Mouse (Mus musculus): Measurements from ENCODE around the gene Tldc2. TPM values are rescaled to one million over a fixed set of nuclear protein-coding genes. Genes with fewer than 3 reads are reported as not detected.

Tldc2 gene
- polyA plus RNA-seq, 1 experiment from 2014 or later: not detected

DNA sequence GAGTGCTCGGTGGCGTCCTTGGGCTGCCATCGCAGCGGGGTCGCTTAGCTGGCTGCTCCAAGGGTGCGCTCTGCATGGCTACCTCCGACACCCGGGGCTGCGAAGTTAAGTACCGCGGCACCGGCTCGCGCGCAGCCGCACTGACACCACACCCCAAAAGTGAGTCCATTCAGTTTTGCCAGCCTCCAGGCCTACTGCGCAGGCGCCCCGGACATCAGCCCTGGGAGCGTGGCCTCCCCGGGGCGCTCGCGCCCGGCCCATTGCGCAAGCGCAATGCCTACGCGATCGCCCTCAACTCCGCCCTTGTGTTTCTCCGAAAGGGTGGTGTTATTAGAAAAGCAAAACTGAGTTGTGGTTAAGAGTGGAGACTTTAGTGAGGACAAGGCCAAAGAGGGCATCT is 48.2 kb downstream of the Tldc2 start, which contains the start of gene Samhd1:
Gene Samhd1 (minus strand): TSS at position 252 of the 400 bp plus-strand sequence.
- Histone ChIP-seq H3K9me3 (replicated peaks) (peaks cover 5% of the 10 kb centered on the region; the same call in 1 of the 2 replicates), H3K4me1 (peaks cover 15% of the 10 kb centered on the region), H3K4me3 (peak within 1 kb of the TSS; percentile 85), H3K27me3 (ENCODE audit: low read depth, poor library complexity, severe bottlenecking) (no peaks in the 10 kb centered on the region), H3K27ac (replicated peaks) (peak within 1 kb of the TSS; percentile 87), H3K36me3 (no peaks in the 10 kb centered on the region)
- peak; percentile 92 for DNase-seq (ENCODE audit: low spot score)
- WGBS: under 1% methylated on average over 32 of the region's 32 CpGs

DNA sequence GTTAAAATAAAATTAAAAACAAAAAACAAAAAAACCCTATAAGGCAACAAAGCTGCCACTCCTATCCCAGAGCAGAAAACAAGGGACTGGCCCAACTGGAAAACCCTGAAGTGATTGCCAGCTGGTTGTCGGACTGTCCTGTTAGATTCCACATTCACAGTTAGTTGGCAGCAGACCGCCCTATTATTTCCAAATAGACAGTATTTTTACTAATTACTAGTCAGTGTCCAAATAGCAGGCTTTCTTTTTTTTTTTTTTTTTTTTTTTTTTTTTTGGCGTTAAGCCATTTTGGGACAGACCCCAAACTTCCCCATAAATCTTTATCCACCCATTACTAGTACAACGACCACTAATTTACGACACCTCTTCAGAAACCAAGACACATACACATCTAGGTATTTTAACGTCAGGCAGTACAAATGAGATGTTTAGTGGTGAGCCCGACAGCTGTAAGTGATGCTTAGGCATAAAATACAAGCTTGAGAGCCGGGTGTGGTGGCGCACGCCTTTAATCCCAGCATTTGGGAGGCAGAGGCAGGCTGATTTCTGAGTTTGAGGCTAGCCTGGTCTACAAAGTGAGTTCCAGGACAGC is 48.8 kb downstream of the Tldc2 start:
- Histone ChIP-seq H3K4me1 (peaks cover 15% of the 10 kb centered on the region), H3K4me3 (peak overlapping the region; percentile 85), H3K27ac (replicated peaks) (peak overlapping the region; percentile 87), H3K9me3 (replicated peaks) (peaks cover 11% of the 10 kb centered on the region; the same call in 1 of the 2 replicates), H3K27me3 (ENCODE audit: low read depth, poor library complexity, severe bottlenecking) (no peaks in the 10 kb centered on the region), H3K36me3 (no peaks in the 10 kb centered on the region)
- 88% methylated on average over 10 of the region's 10 CpGs for WGBS
- no peak for DNase-seq (ENCODE audit: low spot score)

DNA sequence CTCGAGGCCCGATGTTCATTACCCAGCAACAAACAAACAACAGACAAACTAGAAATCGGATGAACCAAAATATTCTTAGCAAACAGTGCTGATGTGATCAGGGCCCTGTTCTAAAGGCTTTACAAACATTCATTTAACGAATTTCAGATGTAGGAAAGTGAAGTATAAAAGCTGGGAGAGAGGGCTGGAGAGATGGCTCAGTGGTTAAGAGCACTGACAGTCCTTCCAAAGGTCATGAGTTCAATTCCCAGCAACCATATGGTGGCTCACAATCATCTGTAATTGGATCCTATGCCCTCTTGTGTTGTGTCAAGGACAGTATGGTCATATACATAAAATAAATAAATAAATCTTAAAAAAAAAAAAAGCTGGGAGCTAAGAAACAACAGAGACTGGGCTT is 49.3 kb downstream of the Tldc2 start:
- peaks cover 15% of the 10 kb centered on the region for H3K4me1 ChIP-seq
- H3K36me3 ChIP-seq: no peaks in the 10 kb centered on the region
- DNase-seq (ENCODE audit: low spot score): no peak
- WGBS: 86% methylated on average over 4 of the region's 4 CpGs
- H3K4me3 ChIP-seq: no peak overlapping the region
- no peaks in the 10 kb centered on the region for H3K27me3 ChIP-seq (ENCODE audit: low read depth, poor library complexity, severe bottlenecking)
- H3K9me3 ChIP-seq (replicated peaks): peaks cover 14% of the 10 kb centered on the region; the same call in 1 of the 2 replicates
- H3K27ac ChIP-seq (replicated peaks): no peak overlapping the region

DNA sequence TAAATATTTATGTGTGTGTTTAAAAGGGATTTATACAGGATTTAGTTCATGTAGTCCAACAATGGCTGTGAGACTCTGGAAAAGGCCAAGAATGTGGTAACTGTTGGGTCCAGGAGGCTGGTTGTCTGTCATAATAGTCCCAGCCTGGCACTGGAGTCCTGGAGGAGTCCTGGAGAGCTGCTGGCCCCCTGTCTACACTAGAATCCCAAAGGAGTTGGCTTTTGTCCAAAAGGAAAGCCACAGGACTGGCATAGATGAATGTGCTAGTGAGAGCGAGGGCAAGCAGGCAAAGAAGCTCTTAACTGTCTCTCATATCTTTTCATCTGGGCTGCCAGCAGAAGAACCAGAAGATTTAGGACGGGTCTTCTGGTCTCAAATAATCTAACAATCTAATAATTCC is 49.8 kb downstream of the Tldc2 start:
- Histone ChIP-seq H3K36me3 (no peaks in the 10 kb centered on the region), H3K4me3 (no peak overlapping the region), H3K27ac (replicated peaks) (no peak overlapping the region), H3K27me3 (ENCODE audit: low read depth, poor library complexity, severe bottlenecking) (no peaks in the 10 kb centered on the region), H3K4me1 (peaks cover 15% of the 10 kb centered on the region), H3K9me3 (replicated peaks) (peaks cover 14% of the 10 kb centered on the region; the same call in 1 of the 2 replicates)
- DNase-seq (ENCODE audit: low spot score): no peak
- 87% methylated on average over 2 of the region's 2 CpGs for WGBS

DNA sequence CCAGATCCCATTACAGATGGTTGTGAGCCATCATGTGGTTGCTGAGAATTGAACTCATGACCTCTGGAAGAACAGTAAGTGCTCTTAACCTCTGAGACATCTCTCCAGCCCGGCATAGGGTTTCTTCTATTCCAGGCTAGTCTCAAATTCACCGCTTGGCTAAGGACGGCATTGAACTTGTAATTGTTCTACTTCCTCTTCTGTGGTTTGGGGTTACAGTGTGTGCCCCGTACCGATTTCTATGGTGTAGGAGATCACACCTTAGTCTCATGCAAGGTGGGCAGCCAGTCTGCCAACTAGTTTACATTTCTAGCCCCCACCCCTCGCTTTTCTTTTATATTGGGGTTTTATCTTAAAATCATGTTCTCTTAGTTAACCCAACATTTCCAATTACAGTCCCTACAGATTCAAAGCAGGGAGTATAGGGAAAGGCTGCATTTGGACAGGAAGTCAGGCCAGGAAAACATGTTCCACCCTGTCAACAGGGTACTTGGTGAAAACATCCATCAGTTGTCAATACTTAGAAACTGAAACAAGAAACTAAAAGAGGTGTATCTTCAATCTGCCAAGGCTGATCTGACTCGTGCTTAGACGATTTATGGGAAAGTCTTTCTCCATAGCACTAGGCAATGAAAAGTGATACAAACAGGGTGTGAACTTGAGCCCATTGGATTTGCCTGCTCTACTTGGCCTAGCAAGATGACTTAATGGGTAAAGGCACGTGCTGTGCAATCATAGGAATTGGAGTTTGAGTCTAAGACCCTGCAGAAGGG is 51.3 kb downstream of the Tldc2 start:
- Histone ChIP-seq H3K4me1 (peaks cover 15% of the 10 kb centered on the region), H3K9me3 (replicated peaks) (peaks cover 14% of the 10 kb centered on the region; the same call in 1 of the 2 replicates), H3K27me3 (ENCODE audit: low read depth, poor library complexity, severe bottlenecking) (no peaks in the 10 kb centered on the region), H3K36me3 (no peaks in the 10 kb centered on the region), H3K27ac (replicated peaks) (no peak overlapping the region), H3K4me3 (no peak overlapping the region)
- WGBS: 95% methylated on average over 9 of the region's 9 CpGs
- DNase-seq (ENCODE audit: low spot score): no peak

DNA sequence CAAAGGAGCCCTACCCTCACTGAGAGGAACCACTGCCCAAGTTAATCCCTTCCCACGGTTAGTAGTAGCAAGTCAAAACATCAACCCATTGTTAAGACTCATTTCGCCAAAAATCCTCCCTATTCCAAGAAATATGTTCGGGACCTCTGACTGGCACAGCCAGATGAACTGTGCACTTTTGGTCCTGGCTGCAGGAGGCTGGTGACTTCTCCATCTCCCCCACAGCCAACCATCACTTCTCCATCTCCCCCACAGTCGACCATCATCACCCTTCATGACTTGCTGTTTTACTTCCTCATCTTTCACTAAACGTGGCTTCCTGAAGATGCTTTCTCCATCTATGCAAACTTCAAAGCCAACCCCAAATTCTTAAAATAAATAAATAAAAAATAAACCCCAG is 52.0 kb downstream of the Tldc2 start:
- Histone ChIP-seq H3K4me1 (peaks cover 12% of the 10 kb centered on the region), H3K27me3 (ENCODE audit: low read depth, poor library complexity, severe bottlenecking) (no peaks in the 10 kb centered on the region), H3K9me3 (replicated peaks) (peaks cover 14% of the 10 kb centered on the region; the same call in 1 of the 2 replicates), H3K4me3 (no peak overlapping the region), H3K36me3 (peaks cover under 1% of the 10 kb centered on the region), H3K27ac (replicated peaks) (no peak overlapping the region)
- WGBS: 77% methylated on average over 5 of the region's 5 CpGs
- DNase-seq (ENCODE audit: low spot score): no peak

DNA sequence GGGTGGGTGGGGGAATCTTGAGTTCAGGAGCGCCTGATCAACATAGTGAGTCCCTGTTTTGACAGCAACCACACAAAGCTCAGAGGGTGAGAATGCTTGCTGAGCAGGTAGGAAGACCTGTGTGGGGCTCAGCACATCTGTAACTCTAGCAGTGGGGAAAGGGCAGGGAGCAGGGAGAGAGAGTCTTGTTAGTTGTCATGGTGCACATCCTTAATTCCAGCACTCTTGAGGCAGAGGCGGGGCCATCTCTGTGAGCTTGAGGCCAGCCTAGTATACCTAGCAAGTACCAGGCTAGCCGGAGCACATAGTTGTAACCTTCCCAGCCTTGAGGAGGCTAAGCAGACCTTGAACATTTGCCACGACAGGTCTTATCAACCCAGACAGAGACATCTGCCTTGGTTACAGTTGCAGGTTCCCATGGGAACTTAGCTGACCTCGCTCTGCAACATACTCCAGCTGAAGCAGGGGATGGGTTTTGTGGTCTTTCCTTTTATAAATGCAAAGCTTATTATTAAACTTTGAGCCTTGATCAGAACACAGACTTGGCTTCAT is 52.5 kb downstream of the Tldc2 start:
- 89% methylated on average over 5 of the region's 5 CpGs for WGBS
- Histone ChIP-seq H3K9me3 (replicated peaks) (peaks cover 14% of the 10 kb centered on the region; the same call in 1 of the 2 replicates), H3K4me1 (peaks cover 7% of the 10 kb centered on the region), H3K36me3 (peaks cover 6% of the 10 kb centered on the region), H3K27ac (replicated peaks) (no peak overlapping the region), H3K27me3 (ENCODE audit: low read depth, poor library complexity, severe bottlenecking) (no peaks in the 10 kb centered on the region), H3K4me3 (no peak overlapping the region)
- DNase-seq (ENCODE audit: low spot score): no peak

DNA sequence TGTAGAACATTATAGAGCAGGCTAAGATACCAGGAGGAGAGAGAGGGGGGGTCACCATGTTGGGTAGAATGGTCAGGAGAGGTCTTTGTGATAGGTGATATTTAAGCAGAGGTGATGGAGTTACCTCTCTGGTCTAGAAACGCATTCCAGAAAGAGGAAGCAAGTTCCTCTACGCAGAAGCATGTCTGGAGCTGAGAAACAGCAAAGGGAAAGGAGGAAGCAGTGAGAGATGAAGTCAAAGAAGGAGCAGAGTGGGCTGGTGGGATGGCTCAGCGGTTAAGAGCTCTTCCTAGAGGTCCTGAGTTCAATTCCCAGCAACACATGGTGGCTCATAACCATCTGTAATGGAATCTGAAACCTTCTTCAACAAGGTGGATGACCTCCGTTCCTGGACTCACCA is 55.1 kb downstream of the Tldc2 start:
- Histone ChIP-seq H3K4me3 (no peak overlapping the region), H3K9me3 (replicated peaks) (peaks cover 14% of the 10 kb centered on the region; the same call in 1 of the 2 replicates), H3K27ac (replicated peaks) (no peak overlapping the region), H3K27me3 (ENCODE audit: low read depth, poor library complexity, severe bottlenecking) (no peaks in the 10 kb centered on the region), H3K36me3 (peaks cover 30% of the 10 kb centered on the region), H3K4me1 (no peaks in the 10 kb centered on the region)
- 87% methylated on average over 4 of the region's 4 CpGs for WGBS
- no peak for DNase-seq (ENCODE audit: low spot score)

DNA sequence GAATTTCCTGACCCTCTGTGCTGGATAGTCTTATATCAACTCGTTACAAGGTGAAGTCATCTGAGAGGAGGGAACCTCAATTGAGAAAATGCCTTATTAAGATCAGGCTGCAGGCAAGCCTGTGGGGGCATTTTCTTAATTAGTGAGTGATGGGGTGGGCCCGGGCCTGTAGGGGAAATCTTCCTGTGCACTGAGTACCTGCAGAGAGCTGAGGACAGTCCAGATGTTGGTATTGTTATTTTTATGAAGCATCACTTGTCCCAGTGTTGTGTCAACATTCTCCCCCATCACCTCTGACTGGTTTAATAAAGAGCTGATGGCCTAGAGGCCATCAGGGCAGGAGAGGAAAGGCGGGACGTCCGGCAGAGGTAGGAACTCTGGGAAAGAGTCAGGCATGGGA is 57.3 kb downstream of the Tldc2 start:
- peaks cover 14% of the 10 kb centered on the region; the same call in 1 of the 2 replicates for H3K9me3 ChIP-seq (replicated peaks)
- no peaks in the 10 kb centered on the region for H3K27me3 ChIP-seq (ENCODE audit: low read depth, poor library complexity, severe bottlenecking)
- no peak overlapping the region for H3K4me3 ChIP-seq
- peaks cover 52% of the 10 kb centered on the region for H3K36me3 ChIP-seq
- WGBS: 80% methylated on average over 5 of the region's 5 CpGs
- no peaks in the 10 kb centered on the region for H3K4me1 ChIP-seq
- H3K27ac ChIP-seq (replicated peaks): no peak overlapping the region
- no peak for DNase-seq (ENCODE audit: low spot score)

DNA sequence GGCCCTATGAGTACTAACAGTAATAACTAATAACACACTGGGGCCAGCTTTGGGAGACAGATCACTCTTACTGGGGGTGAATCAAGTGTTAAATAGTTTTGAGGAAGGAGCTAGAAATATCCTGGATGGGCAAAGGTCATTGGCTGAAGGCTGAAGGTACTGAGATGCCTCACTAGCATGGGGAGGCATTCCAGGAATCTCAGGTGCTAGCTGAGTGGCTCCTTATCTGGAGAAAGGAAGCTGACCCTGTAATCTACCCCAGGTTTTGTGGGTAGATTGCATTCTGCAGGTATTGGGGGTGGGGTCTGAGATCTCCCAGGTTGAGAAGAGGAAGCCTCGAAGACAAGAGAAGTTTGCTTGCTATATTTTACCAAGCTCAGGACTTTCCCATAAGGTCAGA is 58.3 kb downstream of the Tldc2 start:
- 87% methylated on average over 1 of the region's 1 CpGs for WGBS
- no peak overlapping the region for H3K4me3 ChIP-seq
- no peak for DNase-seq (ENCODE audit: low spot score)

More for the DNA sequence above, 58.3 kb downstream of the Tldc2 start:
- Histone ChIP-seq H3K4me1 (no peaks in the 10 kb centered on the region), H3K27ac (replicated peaks) (no peak overlapping the region), H3K36me3 (peaks cover 62% of the 10 kb centered on the region), H3K9me3 (replicated peaks) (peaks cover 8% of the 10 kb centered on the region; the same call in 1 of the 2 replicates), H3K27me3 (ENCODE audit: low read depth, poor library complexity, severe bottlenecking) (no peaks in the 10 kb centered on the region)
